Mouse (Mus musculus): ENCODE measurements at regions not wholly inside any gene's neighbourhood (a gene's known extent, or its start where the extent isn't known, plus 50 kb on each side); places are given as distances from the start of the nearest gene placed in this dataset.

DNA sequence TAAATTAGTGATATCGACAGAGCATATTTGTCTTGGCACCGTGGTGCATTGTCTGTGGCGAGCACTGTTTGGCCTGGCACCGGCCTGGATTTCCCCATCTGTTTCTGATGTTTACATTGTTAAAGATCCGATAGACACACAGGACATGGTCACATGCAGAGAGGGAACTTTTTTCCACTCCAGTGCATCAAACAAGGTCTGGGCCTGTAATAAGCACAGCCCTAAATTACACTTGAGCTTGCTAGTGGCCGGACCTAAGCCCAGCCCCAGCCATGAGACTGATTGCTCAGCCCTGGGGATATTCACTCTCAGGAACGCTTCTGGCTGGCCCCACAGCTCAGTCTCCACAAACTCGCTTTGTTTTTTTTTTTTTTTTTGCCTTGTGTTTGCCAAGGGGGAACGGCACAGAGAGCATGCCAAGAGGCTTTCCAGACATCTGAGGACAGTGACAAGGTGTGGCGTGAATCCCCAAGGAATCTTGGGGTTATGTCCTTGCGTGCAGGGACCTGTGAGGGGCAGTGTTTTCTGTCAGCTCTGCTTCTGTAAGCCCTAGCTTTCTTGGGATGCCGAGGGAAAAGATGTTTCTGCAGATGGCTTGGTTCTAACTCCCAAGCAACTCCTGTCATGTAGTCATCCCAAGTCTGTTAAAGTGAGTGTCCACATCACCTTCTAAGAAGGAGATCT, 147.3 kb downstream of the Slc4a3 start:
- Histone ChIP-seq H3K9ac (no peak overlapping the region), H3K27ac (no peak overlapping the region), H3K36me3 (no peaks in the 10 kb centered on the region), H3K4me1 (replicated peaks) (no peaks in the 10 kb centered on the region), H3K27me3 (no peaks in the 10 kb centered on the region), H3K4me2 (no peak overlapping the region), H3K4me3 (replicated peaks) (no peak overlapping the region), H3K9me3 (replicated peaks) (no peaks in the 10 kb centered on the region)
- 59% methylated on average over 12 of the region's 12 CpGs for WGBS (ENCODE audit: insufficient replicate concordance)
- DNase-seq = no peak
- no peak for ATAC-seq (ENCODE audit: low read depth)

DNA sequence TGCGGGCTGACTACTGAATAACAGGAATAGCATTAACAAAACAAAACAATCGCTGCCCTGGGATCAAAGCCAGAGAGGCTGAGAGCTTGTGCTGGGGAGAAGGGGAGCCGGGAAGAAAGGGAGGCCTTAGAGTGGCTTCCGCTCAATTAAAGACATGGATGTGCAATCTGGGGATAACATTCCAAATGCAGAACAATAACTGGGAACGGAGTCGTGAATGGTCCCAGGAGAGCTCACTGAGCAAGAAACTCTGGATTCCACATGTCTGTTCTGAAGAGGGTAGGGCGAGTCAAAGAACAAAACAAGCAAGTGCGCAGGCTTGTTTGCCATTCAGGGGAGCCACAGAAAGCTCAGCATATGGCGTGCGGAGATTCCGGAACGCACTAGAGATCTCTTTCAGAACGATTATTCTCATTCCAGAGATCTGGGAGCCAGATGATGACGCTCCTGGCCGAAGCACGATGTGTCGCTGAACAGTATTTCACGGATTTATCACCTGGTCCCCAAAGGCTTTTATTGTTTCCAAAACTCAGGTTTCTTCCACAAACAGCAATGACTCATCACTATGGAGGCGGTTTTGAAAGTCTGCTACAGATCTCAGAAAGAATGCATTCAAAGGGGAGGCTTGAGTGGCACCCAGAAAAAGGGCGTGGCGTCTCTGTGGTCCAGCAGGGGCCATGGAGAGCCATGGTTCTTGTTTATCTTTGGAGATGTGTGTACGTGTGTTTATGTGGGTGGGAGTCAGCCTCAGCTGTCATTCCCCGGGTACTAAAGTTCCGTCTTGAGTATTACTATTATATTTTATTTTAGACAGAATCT, 159.0 kb downstream of the Slc4a3 start:
- no peak overlapping the region for H3K4me2 ChIP-seq
- H3K9me3 ChIP-seq (replicated peaks) = 0 out of 2 replicates have a peak, but pooled peaks cover 3% of the 10 kb centered on the region
- no peaks in the 10 kb centered on the region for H3K4me1 ChIP-seq (replicated peaks)
- H3K9ac ChIP-seq = no peak overlapping the region
- 51% methylated on average over 24 of the region's 24 CpGs for WGBS (ENCODE audit: insufficient replicate concordance)
- no peaks in the 10 kb centered on the region for H3K36me3 ChIP-seq
- H3K4me3 ChIP-seq (replicated peaks) = no peak overlapping the region
- H3K27me3 ChIP-seq = no peaks in the 10 kb centered on the region
- DNase-seq = no peak
- no peak overlapping the region for H3K27ac ChIP-seq
- no peak for ATAC-seq (ENCODE audit: low read depth)

- Histone ChIP-seq H3K36me3 (no peaks in the 10 kb centered on the region), H3K9me3 (replicated peaks) (0 out of 2 replicates have a peak, but pooled peaks cover 3% of the 10 kb centered on the region), H3K27ac (no peak overlapping the region), H3K4me2 (no peak overlapping the region), H3K9ac (no peak overlapping the region), H3K27me3 (no peaks in the 10 kb centered on the region), H3K4me3 (replicated peaks) (no peak overlapping the region), H3K4me1 (replicated peaks) (no peaks in the 10 kb centered on the region)
- DNase-seq (no peak), ATAC-seq (ENCODE audit: low read depth) (no peak)
- 83% methylated on average over 9 of the region's 9 CpGs for WGBS (ENCODE audit: insufficient replicate concordance)
Measured at GRCm38 (mm10) chr1:75706126-75706525, 160.1 kb downstream of the Slc4a3 start.

DNA sequence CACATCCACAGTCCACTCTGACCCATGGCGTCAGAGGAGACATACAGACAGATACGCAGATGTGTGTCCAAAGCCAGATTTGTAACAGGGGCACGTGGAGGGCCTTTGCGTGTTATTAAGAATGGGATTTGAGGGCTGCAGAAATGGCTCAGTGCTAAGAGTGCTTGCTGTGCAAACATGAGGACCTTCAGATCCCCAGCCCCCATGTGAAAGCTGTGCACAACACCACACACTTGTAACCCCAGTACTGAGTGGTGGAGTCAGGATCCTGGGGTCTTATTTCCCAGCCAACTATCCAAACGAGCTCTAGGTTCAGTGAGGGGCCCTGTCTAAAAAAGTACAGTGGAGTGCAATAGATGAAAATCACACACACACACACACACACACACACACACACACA, 177.4 kb downstream of the Slc4a3 start:
- H3K4me1 ChIP-seq (replicated peaks) = no peaks in the 10 kb centered on the region
- H3K27me3 ChIP-seq = no peaks in the 10 kb centered on the region
- no peak overlapping the region for H3K4me2 ChIP-seq
- DNase-seq (no peak), ATAC-seq (ENCODE audit: low read depth) (no peak)
- 63% methylated on average over 5 of the region's 5 CpGs for WGBS (ENCODE audit: insufficient replicate concordance)
- no peak overlapping the region for H3K4me3 ChIP-seq (replicated peaks)
- no peak overlapping the region for H3K9ac ChIP-seq
- no peaks in the 10 kb centered on the region for H3K9me3 ChIP-seq (replicated peaks)
- no peaks in the 10 kb centered on the region for H3K36me3 ChIP-seq
- no peak overlapping the region for H3K27ac ChIP-seq

GRCm38 (mm10) chr1:75725329-75725728, 179.3 kb downstream of the Slc4a3 start:
- Histone ChIP-seq H3K4me2 (no peak overlapping the region), H3K36me3 (no peaks in the 10 kb centered on the region), H3K9me3 (replicated peaks) (no peaks in the 10 kb centered on the region), H3K9ac (no peak overlapping the region), H3K4me3 (replicated peaks) (no peak overlapping the region), H3K27me3 (no peaks in the 10 kb centered on the region), H3K27ac (no peak overlapping the region), H3K4me1 (replicated peaks) (no peaks in the 10 kb centered on the region)
- WGBS (ENCODE audit: insufficient replicate concordance) = 51% methylated on average over 2 of the region's 2 CpGs
- ATAC-seq (ENCODE audit: low read depth) (no peak), DNase-seq (no peak)

GRCm38 (mm10) chr1:75728859-75729258, 182.8 kb downstream of the Slc4a3 start:
- Histone ChIP-seq H3K4me1 (replicated peaks) (no peaks in the 10 kb centered on the region), H3K27me3 (no peaks in the 10 kb centered on the region), H3K9me3 (replicated peaks) (no peaks in the 10 kb centered on the region), H3K36me3 (no peaks in the 10 kb centered on the region), H3K9ac (no peak overlapping the region), H3K4me3 (replicated peaks) (no peak overlapping the region), H3K4me2 (no peak overlapping the region), H3K27ac (no peak overlapping the region)
- ATAC-seq (ENCODE audit: low read depth) = no peak
- DNase-seq = no peak
- 35% methylated on average over 2 of the region's 2 CpGs for whole genome bisulfite sequencing (ENCODE audit: insufficient replicate concordance)

GRCm38 (mm10) chr1:75733791-75734190, 187.7 kb downstream of the Slc4a3 start:
- Histone ChIP-seq H3K36me3 (no peaks in the 10 kb centered on the region), H3K27ac (no peak overlapping the region), H3K9ac (no peak overlapping the region), H3K4me1 (replicated peaks) (no peaks in the 10 kb centered on the region), H3K4me2 (no peak overlapping the region), H3K27me3 (no peaks in the 10 kb centered on the region), H3K9me3 (replicated peaks) (no peaks in the 10 kb centered on the region), H3K4me3 (replicated peaks) (no peak overlapping the region)
- no peak for ATAC-seq (ENCODE audit: low read depth)
- no peak for DNase-seq
- WGBS (ENCODE audit: insufficient replicate concordance) = 35% methylated on average over 4 of the region's 4 CpGs

GRCm38 (mm10) chr1:75738651-75739050, 192.6 kb downstream of the Slc4a3 start:
- no peak overlapping the region for H3K4me3 ChIP-seq (replicated peaks)
- H3K9ac ChIP-seq = no peak overlapping the region
- H3K4me1 ChIP-seq (replicated peaks) = no peaks in the 10 kb centered on the region
- H3K36me3 ChIP-seq = no peaks in the 10 kb centered on the region
- H3K4me2 ChIP-seq = no peak overlapping the region
- no peaks in the 10 kb centered on the region for H3K9me3 ChIP-seq (replicated peaks)
- no peak for ATAC-seq (ENCODE audit: low read depth)
- 48% methylated on average over 5 of the region's 5 CpGs for WGBS (ENCODE audit: insufficient replicate concordance)
- H3K27ac ChIP-seq = no peak overlapping the region
- H3K27me3 ChIP-seq = no peaks in the 10 kb centered on the region
- DNase-seq = no peak

DNA sequence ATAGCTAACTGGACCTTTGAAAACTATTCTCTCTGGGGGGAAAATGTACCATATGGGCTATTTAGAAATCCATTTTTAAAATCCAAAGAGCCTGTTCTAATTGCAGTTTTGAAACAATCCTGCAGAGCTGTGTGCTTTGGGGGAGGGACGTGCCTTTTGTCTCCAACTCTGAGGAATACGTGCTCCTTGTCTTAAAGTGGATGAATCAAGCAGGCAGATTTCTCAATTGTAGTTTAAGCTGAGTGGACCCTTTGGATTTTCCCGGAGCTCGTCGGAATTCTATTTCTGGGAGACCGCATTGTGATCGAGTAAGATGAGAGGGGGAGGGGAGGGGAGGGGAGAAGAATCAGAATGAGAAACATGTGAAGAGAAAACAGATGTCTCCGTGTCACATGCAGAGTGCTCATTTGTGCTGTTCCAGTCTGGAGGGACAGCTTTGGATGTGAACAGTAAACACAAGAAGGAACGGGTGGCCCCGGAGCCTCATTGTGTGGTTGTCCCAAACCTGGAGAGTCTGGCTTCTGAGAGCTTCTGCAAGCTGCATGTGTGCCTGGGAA, 203.7 kb downstream of the Slc4a3 start:
- Histone ChIP-seq H3K4me3 (replicated peaks) (no peak overlapping the region), H3K27ac (no peak overlapping the region), H3K9me3 (replicated peaks) (no peaks in the 10 kb centered on the region), H3K9ac (no peak overlapping the region), H3K36me3 (no peaks in the 10 kb centered on the region), H3K4me2 (no peak overlapping the region), H3K27me3 (no peaks in the 10 kb centered on the region), H3K4me1 (replicated peaks) (no peaks in the 10 kb centered on the region)
- DNase-seq (no peak), ATAC-seq (ENCODE audit: low read depth) (no peak)
- 65% methylated on average over 10 of the region's 10 CpGs for WGBS (ENCODE audit: insufficient replicate concordance)

DNA sequence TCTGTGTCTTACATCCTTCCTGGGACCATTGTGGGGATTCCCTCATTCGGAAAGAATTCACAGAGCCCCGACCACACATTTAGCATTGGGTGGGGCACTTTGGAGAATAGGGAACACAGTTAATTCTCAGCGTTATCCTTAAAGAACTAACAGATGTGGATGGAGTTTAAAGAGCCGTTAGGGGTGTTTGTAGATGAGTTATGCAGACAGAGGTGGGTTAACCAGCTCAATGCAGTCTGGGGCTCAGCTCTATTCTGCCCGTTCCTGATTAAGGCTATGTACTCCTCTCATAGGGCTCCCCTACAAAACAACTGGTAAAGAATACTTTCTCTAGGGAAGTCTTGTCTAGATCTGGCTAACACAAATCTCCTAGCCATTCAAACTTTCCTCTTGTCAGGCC, 226.1 kb downstream of the Slc4a3 start:
- Histone ChIP-seq H3K27ac (no peak overlapping the region), H3K36me3 (no peaks in the 10 kb centered on the region), H3K9ac (no peak overlapping the region), H3K4me1 (replicated peaks) (no peaks in the 10 kb centered on the region), H3K27me3 (no peaks in the 10 kb centered on the region), H3K4me2 (no peak overlapping the region), H3K9me3 (replicated peaks) (no peaks in the 10 kb centered on the region), H3K4me3 (replicated peaks) (no peak overlapping the region)
- ATAC-seq (ENCODE audit: low read depth) (no peak), DNase-seq (no peak)
- WGBS (ENCODE audit: insufficient replicate concordance) = 34% methylated on average over 5 of the region's 5 CpGs

DNA sequence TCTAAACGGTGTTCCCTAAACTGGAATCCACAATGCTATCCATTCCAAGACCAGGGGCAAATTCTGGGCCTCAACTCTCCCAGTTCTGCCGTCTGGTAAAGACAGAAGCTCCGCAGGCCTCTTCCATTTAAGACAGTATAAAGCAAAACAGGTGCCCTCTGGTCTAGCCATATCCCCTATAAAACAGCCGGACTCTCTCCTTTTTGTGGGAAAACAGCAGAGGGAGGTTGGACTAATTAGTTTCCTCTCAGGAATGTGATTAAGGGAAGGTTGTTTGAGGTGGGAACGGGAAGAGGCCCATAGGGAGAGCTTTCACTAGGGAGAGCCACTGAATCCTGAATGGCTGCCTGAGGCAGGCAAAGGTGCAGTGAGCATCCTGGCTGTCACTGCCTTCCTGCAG, 226.9 kb downstream of the Slc4a3 start:
- ATAC-seq (ENCODE audit: low read depth) (no peak), DNase-seq (no peak)
- no peak overlapping the region for H3K4me3 ChIP-seq (replicated peaks)
- no peak overlapping the region for H3K9ac ChIP-seq
- 64% methylated on average over 5 of the region's 5 CpGs for WGBS (ENCODE audit: insufficient replicate concordance)
- H3K27me3 ChIP-seq = no peaks in the 10 kb centered on the region
- no peaks in the 10 kb centered on the region for H3K36me3 ChIP-seq
- no peaks in the 10 kb centered on the region for H3K4me1 ChIP-seq (replicated peaks)
- H3K9me3 ChIP-seq (replicated peaks) = no peaks in the 10 kb centered on the region
- no peak overlapping the region for H3K27ac ChIP-seq
- H3K4me2 ChIP-seq = no peak overlapping the region

Measured in liver, embryonic 13.5 days (tissue).